Mouse (Mus musculus) E14TG2a.4 (cell line): ENCODE data around the gene Fignl2.

Source experiments
- CTCF ChIP-seq: conservative IDR thresholded peaks from 2 replicates; pipeline ENCODE4 v1.5.1; 2014; ENCODE audit warnings: low read length
- NANOG ChIP-seq: IDR thresholded peaks from 2 replicates; pipeline ENCODE4 v1.6.1; 2014; ENCODE audit warnings: borderline replicate concordance, low read length, mixed read lengths
- POU5F1 ChIP-seq: IDR thresholded peaks from 2 replicates; pipeline ENCODE4 v1.6.1; 2014; ENCODE audit warnings: low read length, borderline replicate concordance

DNA sequence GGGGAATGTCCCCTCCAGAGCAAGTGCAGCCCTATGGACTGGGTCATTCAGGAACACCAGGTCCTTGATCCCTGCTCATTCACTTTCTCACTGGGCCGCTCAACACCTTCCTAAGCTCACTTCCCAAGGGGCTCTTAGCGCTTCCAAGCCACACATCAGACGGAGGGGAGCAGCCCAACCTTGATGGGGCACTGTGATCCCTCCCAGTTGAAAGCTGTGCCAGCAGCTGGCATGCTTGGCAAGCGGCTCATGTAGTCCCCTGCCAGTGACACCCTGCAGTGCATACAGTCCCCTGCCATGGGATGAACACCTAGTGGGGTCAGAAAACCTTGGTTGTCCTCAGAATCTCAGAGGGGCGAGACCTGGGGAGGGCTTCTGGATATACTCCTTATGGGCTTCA is 4.3 kb downstream of the Fignl2 start:
- no peak for TF ChIP-seq CTCF
- no peak for TF ChIP-seq POU5F1
- no peak for TF ChIP-seq NANOG
